Mouse (Mus musculus) MEL (cell line): ENCODE data around the gene Aldh1a3. TPM values are rescaled to one million over a fixed set of nuclear protein-coding genes. Genes with fewer than 3 reads are reported as not detected.

ENCODE experiments used
- DNase-seq: peaks from one replicate; pipeline ENCODE4 v3.0.0; 2011; ENCODE audit warnings: low read depth, low spot score
- H3K27ac ChIP-seq: 2 replicates; pipeline ENCODE4 v1.5.1; 2012; ENCODE audit warnings: low read depth, mild to moderate bottlenecking, control low read depth, low read length, moderate library complexity; ENCODE audit not compliant: control insufficient read depth
- H3K27me3 ChIP-seq, 2 experiments: fragments of 150-350 bp in 1 of 2; sonication (generic) in 1 of 2; 2 replicates each; pipeline ENCODE4 v1.6.1; 2012; ENCODE audit warnings: low read length in 2 of 2, mild to moderate bottlenecking in 2 of 2, improper control_type of control experiment in 1 of 2, moderate library complexity in 1 of 2; ENCODE audit not compliant: insufficient read depth in 2 of 2, control insufficient read depth in 1 of 2
- H3K36me3 ChIP-seq, 2 experiments: 2 replicates each; pipeline ENCODE4 v1.6.1; 2012 to 2014; ENCODE audit warnings: low read length in 2 of 2, improper control_type of control experiment in 1 of 2, inconsistent platforms in 1 of 2, mild to moderate bottlenecking in 1 of 2; ENCODE audit not compliant: insufficient read depth in 2 of 2, control insufficient read depth in 1 of 2
- H3K4me1 ChIP-seq, 2 experiments: fragments of 150-350 bp in 1 of 2; sonication (generic) in 1 of 2; 2 replicates each; pipeline ENCODE4 v1.6.1; 2012; ENCODE audit warnings: low read length in 2 of 2, improper control_type of control experiment in 1 of 2, mild to moderate bottlenecking in 1 of 2; ENCODE audit not compliant: insufficient read depth in 2 of 2, control insufficient read depth in 1 of 2
- H3K4me3 ChIP-seq, 2 experiments: fragments of 150-350 bp in 1 of 2; sonication (generic) in 1 of 2; 2 replicates each; pipeline ENCODE4 v1.5.1; 2012; ENCODE audit warnings: low read depth in 2 of 2, low read length in 2 of 2, mild to moderate bottlenecking in 2 of 2, moderate library complexity in 2 of 2, control low read depth in 1 of 2, improper control_type of control experiment in 1 of 2; ENCODE audit not compliant: control insufficient read depth in 1 of 2, insufficient read depth in 1 of 2
- H3K79me2 ChIP-seq: 2 replicates; pipeline ENCODE4 v1.6.1; 2012; ENCODE audit warnings: mild to moderate bottlenecking, low read length, moderate library complexity; ENCODE audit not compliant: control insufficient read depth, poor library complexity, insufficient read depth
- H3K9ac ChIP-seq: 2 replicates; pipeline ENCODE4 v1.6.1; 2012; ENCODE audit warnings: low read depth, mild to moderate bottlenecking, control low read depth, low read length, moderate library complexity; ENCODE audit not compliant: control insufficient read depth, poor library complexity, severe bottlenecking
- H3K9me3 ChIP-seq: fragments of 150-350 bp; sonication (generic); replicated peaks from 2 replicates; pipeline ENCODE4 v1.6.1; 2012; ENCODE audit warnings: mild to moderate bottlenecking, low read length, improper control_type of control experiment, moderate library complexity; ENCODE audit not compliant: insufficient read depth
- BHLHE40 ChIP-seq: IDR thresholded peaks from 2 replicates; pipeline ENCODE4 v1.6.1; 2012; ENCODE audit warnings: low read depth, mild to moderate bottlenecking, inconsistent platforms, low read length, improper control_type of control experiment, borderline replicate concordance
- CHD1 ChIP-seq: IDR thresholded peaks from 2 replicates; pipeline ENCODE4 v1.6.1; 2012; ENCODE audit warnings: low read depth, mild to moderate bottlenecking, inconsistent platforms, low read length, improper control_type of control experiment
- CHD2 ChIP-seq: IDR thresholded peaks from 2 replicates; pipeline ENCODE4 v1.6.1; 2011; ENCODE audit warnings: low read length, improper control_type of control experiment
- CTCF ChIP-seq, 3 experiments: IDR thresholded peaks in 2 of 3; conservative IDR thresholded peaks in 1 of 3; 2 replicates each; pipeline ENCODE4 v1.5.1; 2011 to 2012; ENCODE audit warnings: low read length in 3 of 3, low read depth in 2 of 3, mild to moderate bottlenecking in 2 of 3, improper control_type of control experiment in 1 of 3, inconsistent platforms in 1 of 3, mixed read lengths in 1 of 3, moderate library complexity in 1 of 3; ENCODE audit not compliant: control insufficient read depth in 1 of 3, insufficient read depth in 1 of 3, poor library complexity in 1 of 3, severe bottlenecking in 1 of 3
- ELF1 ChIP-seq: IDR thresholded peaks from 2 replicates; pipeline ENCODE4 v1.6.1; 2014; ENCODE audit warnings: low read depth, mild to moderate bottlenecking, inconsistent platforms, low read length, improper control_type of control experiment, moderate library complexity
- ETS1 ChIP-seq: IDR thresholded peaks from 2 replicates; pipeline ENCODE4 v1.6.1; 2012; ENCODE audit warnings: low read depth, mild to moderate bottlenecking, inconsistent platforms, low read length, improper control_type of control experiment, moderate library complexity
- HCFC1 ChIP-seq: IDR thresholded peaks from 2 replicates; pipeline ENCODE4 v1.6.1; 2012; ENCODE audit warnings: low read depth, mild to moderate bottlenecking, inconsistent platforms, low read length, improper control_type of control experiment, moderate library complexity
- KAT2A ChIP-seq: conservative IDR thresholded peaks from 2 replicates; pipeline ENCODE4 v1.6.1; 2012; ENCODE audit warnings: low read depth, low read length, improper control_type of control experiment, inconsistent platforms
- MAFK ChIP-seq: IDR thresholded peaks from 2 replicates; pipeline ENCODE4 v1.6.1; 2011; ENCODE audit warnings: low read depth, mild to moderate bottlenecking, low read length, improper control_type of control experiment, borderline replicate concordance
- MAX ChIP-seq: IDR thresholded peaks from 2 replicates; pipeline ENCODE4 v1.6.1; 2011; ENCODE audit warnings: low read length, improper control_type of control experiment
- MAZ ChIP-seq: IDR thresholded peaks from 2 replicates; pipeline ENCODE4 v1.6.1; 2012; ENCODE audit warnings: low read depth, mild to moderate bottlenecking, inconsistent platforms, low read length, improper control_type of control experiment
- MEF2A ChIP-seq: IDR thresholded peaks from 2 replicates; pipeline ENCODE4 v1.6.1; 2014; ENCODE audit warnings: low read depth, mild to moderate bottlenecking, inconsistent platforms, low read length, improper control_type of control experiment; ENCODE audit not compliant: poor library complexity, insufficient replicate concordance, severe bottlenecking; ENCODE audit errors: extremely low read depth
- MYB ChIP-seq: IDR thresholded peaks from 2 replicates; pipeline ENCODE4 v1.6.1; 2011; ENCODE audit warnings: mild to moderate bottlenecking, low read depth, low read length, improper control_type of control experiment
- MYC ChIP-seq: IDR thresholded peaks from 2 replicates; pipeline ENCODE4 v1.6.1; 2011; ENCODE audit warnings: low read depth, mild to moderate bottlenecking, low read length, improper control_type of control experiment, moderate library complexity
- NELFE ChIP-seq: IDR thresholded peaks from 2 replicates; pipeline ENCODE4 v1.6.1; 2011; ENCODE audit warnings: low read depth, low read length, improper control_type of control experiment
- NRF1 ChIP-seq: IDR thresholded peaks from 2 replicates; pipeline ENCODE4 v1.6.1; 2014; ENCODE audit warnings: low read depth, mild to moderate bottlenecking, inconsistent platforms, low read length, improper control_type of control experiment, moderate library complexity; ENCODE audit not compliant: poor library complexity, insufficient read depth, severe bottlenecking
- POLR2AphosphoS5 ChIP-seq: IDR thresholded peaks from 2 replicates; pipeline ENCODE4 v1.6.1; 2012; ENCODE audit warnings: low read depth, borderline replicate concordance, mild to moderate bottlenecking, inconsistent platforms, low read length, moderate library complexity, mixed read lengths
- RAD21 ChIP-seq: IDR thresholded peaks from 2 replicates; pipeline ENCODE4 v1.6.1; 2011; ENCODE audit warnings: mild to moderate bottlenecking, low read depth, low read length, improper control_type of control experiment
- SMC3 ChIP-seq: IDR thresholded peaks from 2 replicates; pipeline ENCODE4 v1.6.1; 2011; ENCODE audit warnings: low read depth, low read length, improper control_type of control experiment
- TAL1 ChIP-seq: IDR thresholded peaks from 2 replicates; pipeline ENCODE4 v1.6.1; 2012; ENCODE audit warnings: mild to moderate bottlenecking, inconsistent platforms, low read length, moderate library complexity, mixed read lengths
- TBP ChIP-seq: IDR thresholded peaks from 2 replicates; pipeline ENCODE4 v1.8.0; 2011; ENCODE audit warnings: low read depth, low read length, improper control_type of control experiment
- UBTF ChIP-seq: IDR thresholded peaks from 2 replicates; pipeline ENCODE4 v1.6.1; 2012; ENCODE audit warnings: low read depth, mild to moderate bottlenecking, inconsistent platforms, low read length, improper control_type of control experiment, moderate library complexity, borderline replicate concordance; ENCODE audit not compliant: insufficient read depth
- USF1 ChIP-seq: IDR thresholded peaks from 2 replicates; pipeline ENCODE4 v1.6.1; 2014; ENCODE audit warnings: low read depth, mild to moderate bottlenecking, inconsistent platforms, low read length, improper control_type of control experiment, moderate library complexity
- USF2 ChIP-seq, 2 experiments: IDR thresholded peaks; 2 replicates each; pipeline ENCODE4 v1.6.1; 2011 to 2012; ENCODE audit warnings: improper control_type of control experiment in 2 of 2, low read length in 2 of 2, borderline replicate concordance in 1 of 2, inconsistent platforms in 1 of 2, low read depth in 1 of 2, mild to moderate bottlenecking in 1 of 2; ENCODE audit not compliant: insufficient read depth in 1 of 2
- ZKSCAN1 ChIP-seq: IDR thresholded peaks from 2 replicates; pipeline ENCODE4 v1.6.1; 2012; ENCODE audit warnings: low read depth, mild to moderate bottlenecking, inconsistent platforms, low read length, improper control_type of control experiment, moderate library complexity
- polyA plus RNA-seq, 2 experiments: library from polyadenylated mRNA; stranded (reverse) in 1 of 2; unstranded in 1 of 2; fragments of >175 nt in 1 of 2; fragments of >200 nt in 1 of 2; gene quantifications; 2 replicates each; pipeline versions ENCODE4 v1.2.1 to v1.2.4; 2012; ENCODE audit warnings: low replicate concordance in 2 of 2, low read depth in 1 of 2; ENCODE audit not compliant: insufficient read length in 2 of 2, insufficient read depth in 1 of 2, missing spikeins in 1 of 2
- total RNA-seq: library from RNA; depleted of rRNA; stranded (reverse); fragments of 300-350 nt; gene quantifications from 2 replicates; pipeline ENCODE4 v1.2.3, GENCODE M21; 2012

Aldh1a3 gene
- total and polyA plus RNA-seq, 3 experiments = 13.4 to 43.4 TPM; not detected in 1

- no peaks in the 10 kb centered on the region for H3K27me3 ChIP-seq
- H3K27ac ChIP-seq = no peak overlapping the region
- H3K9me3 ChIP-seq = no peaks in the 10 kb centered on the region
- no peaks in the 10 kb centered on the region for H3K79me2 ChIP-seq
- no peaks in the 10 kb centered on the region for H3K36me3 ChIP-seq
- no peak overlapping the region for H3K9ac ChIP-seq
- no peak overlapping the region for H3K4me3 ChIP-seq
- DNase-seq = no peak
- no peak for TF ChIP-seq ELF1
- no peak for TF ChIP-seq NELFE
- no peak for TF ChIP-seq USF2 (IDR thresholded peaks at IDR 0.05; ENCODE audit: borderline replicate concordance in 1 of 2, insufficient read depth in 1 of 2, low read depth in 1 of 2, low read length in 2 of 2)
- no peak for TF ChIP-seq MAZ
- TF ChIP-seq NRF1 = no peak
- no peak for TF ChIP-seq POLR2AphosphoS5
- TF ChIP-seq USF1 = no peak
- no peak for TF ChIP-seq SMC3
- no peak for TF ChIP-seq RAD21
- TF ChIP-seq BHLHE40 = no peak
- H3K4me1 ChIP-seq = no peaks in the 10 kb centered on the region
Measured at GRCm38 (mm10) chr7:66354911-66355310, 72.4 kb downstream of the Aldh1a3 start.

DNA sequence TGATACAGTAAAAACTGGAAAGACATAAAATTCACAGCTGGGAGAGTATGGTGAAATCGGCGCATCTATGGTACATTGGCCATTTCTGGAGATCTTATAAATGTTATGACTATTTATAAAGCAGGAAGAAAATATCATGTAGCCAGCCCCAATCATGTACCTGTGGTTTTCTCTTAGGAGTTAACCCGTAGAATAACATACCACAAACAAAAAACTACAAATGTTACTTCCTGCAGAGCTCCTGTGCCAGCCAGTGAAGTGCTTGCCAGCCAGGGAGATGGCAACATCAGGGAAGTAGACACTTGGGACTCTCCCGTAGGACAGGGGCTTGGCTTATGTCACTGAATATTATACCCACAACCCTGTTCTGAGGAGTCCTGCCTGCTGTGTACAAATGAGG lies 76.2 kb downstream of the Aldh1a3 start:
- no peak for DNase-seq
- no peak for TF ChIP-seq CHD1
- TF ChIP-seq MAFK = no peak
- no peak for TF ChIP-seq UBTF
- TF ChIP-seq MYB = no peak
- no peak for TF ChIP-seq CTCF (IDR thresholded peaks at IDR 0.05 in 2 of 3, conservative IDR thresholded peaks at IDR 0.05 in 1 of 3; ENCODE audit: control insufficient read depth in 1 of 3, insufficient read depth in 1 of 3, low read depth in 2 of 3, low read length in 3 of 3, poor library complexity in 1 of 3, severe bottlenecking in 1 of 3)
- TF ChIP-seq CHD2 = no peak
- TF ChIP-seq ZKSCAN1 = no peak
- TF ChIP-seq MAX = no peak
- TF ChIP-seq HCFC1 = no peak
- TF ChIP-seq SMC3 = no peak
- no peak for TF ChIP-seq TBP
- TF ChIP-seq MYC = no peak
- no peak for TF ChIP-seq USF2 (IDR thresholded peaks at IDR 0.05; ENCODE audit: borderline replicate concordance in 1 of 2, insufficient read depth in 1 of 2, low read depth in 1 of 2, low read length in 2 of 2)
- TF ChIP-seq ETS1 = no peak
- no peak for TF ChIP-seq POLR2AphosphoS5
- TF ChIP-seq KAT2A = no peak
- no peak for TF ChIP-seq TAL1
- no peak for TF ChIP-seq NRF1
- no peak for TF ChIP-seq MEF2A
- Histone ChIP-seq H3K79me2 (no peaks in the 10 kb centered on the region), H3K4me3 (no peak overlapping the region), H3K9ac (no peak overlapping the region), H3K27ac (no peak overlapping the region), H3K27me3 (no peaks in the 10 kb centered on the region), H3K36me3 (no peaks in the 10 kb centered on the region), H3K4me1 (no peaks in the 10 kb centered on the region), H3K9me3 (no peaks in the 10 kb centered on the region)
